Mouse (Mus musculus) ovary, postnatal 14 days (tissue): ENCODE data around the gene Dph7.
"Not testable (repeated sequence)": the region's sequence is repeated elsewhere in the genome, so short reads cannot be mapped to it uniquely, and the experiment has no call there.

Experiments
- DNase-seq: peaks from one replicate; pipeline ENCODE4 v3.0.0; 2022; ENCODE audit warnings: low spot score

Gene Dph7

DNA sequence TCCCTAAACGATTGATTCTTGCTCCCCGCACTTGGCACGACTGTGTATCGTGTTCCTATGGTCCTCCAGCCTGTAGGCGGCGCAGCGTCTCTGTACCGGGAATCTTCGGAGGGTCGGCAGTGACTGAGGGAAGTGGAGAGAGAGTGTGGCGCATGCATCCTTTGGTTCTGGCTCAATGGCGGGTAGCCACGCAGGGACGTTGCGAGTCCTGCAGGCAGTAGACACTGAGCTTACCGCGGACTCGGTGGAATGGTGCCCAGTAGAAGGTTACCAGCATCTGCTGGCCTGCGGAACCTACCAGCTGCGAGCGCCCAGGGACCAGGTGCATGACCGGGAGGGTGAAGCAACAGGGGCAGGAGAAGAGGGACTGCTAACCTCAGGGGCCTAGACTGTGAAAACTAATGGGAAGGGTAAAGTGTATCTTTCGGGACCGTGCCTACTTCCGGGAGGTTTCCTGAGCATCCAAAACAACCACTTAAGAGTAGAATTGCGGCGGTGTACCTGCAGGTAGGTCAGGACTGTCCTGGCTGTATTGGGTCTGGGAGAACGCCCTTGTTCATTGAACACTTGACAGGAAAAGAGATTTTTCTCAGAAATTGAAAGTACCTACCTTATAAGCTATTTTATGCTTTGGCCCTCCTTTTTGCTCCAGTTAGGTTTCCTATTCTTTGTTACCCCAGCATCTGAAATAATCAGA is at the start of gene Dph7:
Gene Dph7 (plus strand): TSS at position 97 of the 697 bp plus-strand sequence.
- DNase-seq = peak; percentile 79

DNA sequence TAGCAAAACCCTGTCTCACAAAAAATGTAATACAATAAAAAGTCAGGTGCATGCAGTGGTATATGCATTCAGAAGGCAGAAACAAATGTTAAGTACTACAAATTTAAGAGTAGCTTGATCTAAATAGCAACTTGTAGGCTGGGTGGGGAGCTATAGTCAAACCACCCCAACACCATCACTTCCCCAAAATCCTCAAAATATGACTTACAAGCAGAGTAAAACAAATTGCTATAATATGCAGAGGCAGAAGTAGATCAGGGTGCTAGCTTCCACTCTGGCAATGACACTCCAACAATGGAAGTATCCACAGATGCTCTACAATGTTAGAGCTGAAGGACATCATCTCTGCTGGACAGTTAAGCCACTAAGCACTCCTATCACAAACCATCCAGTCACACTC is 49.6 kb upstream of the Dph7 start:
- no peak for DNase-seq

DNA sequence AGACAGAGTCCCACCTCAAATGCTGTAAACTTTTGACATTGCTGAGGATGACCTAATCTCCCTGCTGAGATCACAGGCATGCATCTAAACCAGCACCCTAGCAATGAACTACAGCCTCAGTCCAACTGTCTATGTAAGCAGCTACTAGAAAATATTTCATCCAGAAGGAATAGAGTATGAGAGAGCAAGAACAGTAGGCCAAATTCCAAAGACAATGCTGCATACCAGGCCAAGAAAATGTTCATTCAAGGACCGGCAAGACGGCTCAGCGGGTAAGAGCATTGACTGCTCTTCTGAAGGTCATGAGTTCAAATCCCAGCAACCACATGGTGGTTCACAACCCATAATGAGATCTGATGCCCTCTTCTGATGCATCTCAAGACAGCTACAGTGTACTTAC is 47.4 kb upstream of the Dph7 start:
- no peak for DNase-seq

DNA sequence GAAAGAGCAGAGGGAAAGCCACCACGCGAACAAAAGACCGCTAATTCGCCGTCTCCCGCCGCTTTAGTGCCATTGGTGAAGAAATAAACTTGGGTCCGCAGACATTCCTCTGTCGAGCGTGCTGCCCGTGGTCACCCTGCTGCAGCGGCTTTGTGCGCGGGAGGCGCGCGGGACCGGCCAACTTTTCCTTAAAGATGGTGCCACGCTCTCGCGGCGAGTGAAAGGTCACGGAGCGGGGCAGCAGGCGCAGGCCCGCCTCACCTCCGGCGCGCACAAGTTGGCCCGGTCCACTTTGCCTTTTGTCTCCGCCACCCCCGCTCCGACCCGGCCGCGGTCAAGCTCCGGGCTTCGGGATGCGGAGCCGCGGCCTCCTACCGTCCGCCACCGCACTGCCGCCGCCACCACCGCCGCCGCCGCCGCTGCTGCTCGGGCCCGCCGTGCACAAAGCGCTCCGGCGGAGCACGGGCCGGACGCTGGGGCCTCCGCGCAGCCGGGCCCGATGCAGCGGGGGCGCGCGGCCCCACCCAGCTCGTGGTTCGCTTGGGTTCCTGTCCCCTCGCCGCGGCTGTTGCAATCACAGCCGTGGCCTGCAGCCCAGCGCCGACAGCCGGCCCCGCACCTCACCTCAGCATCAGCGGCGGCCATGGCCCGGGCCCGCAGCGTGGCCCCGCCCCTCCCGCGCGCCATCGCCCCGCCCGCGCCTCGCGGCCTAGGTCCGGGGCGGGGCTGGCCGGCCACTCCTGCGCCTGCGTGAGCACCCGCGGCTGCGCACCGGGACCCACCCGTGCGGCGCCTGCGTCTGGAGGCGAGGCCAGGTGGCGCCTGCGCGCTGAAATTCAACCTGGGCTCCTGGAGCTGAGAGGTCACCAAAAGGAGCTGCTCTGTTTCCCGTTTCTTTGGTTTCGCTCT is 43.0 kb upstream of the Dph7 start, which contains the start of gene Ehmt1:
Gene Ehmt1 (minus strand): TSS at position 685 of the 909 bp plus-strand sequence.
- peak; percentile 92 for DNase-seq

DNA sequence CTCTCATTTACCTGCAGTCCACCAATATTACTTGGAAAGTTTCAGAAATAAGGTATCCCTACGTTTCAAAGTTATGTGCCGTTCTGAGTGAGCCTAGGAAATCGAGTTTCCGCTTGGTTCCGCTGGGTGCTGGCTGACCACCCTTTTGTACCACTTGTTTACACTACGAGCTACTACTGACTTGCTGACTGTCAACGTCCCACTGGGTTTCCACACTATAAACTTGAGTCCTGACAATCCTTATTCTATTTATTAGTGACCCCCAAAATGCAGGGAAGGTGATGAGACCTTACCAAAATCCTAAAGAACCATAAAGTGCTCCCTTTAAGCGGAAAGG is 42.4 kb upstream of the Dph7 start:
- DNase-seq = no peak

DNA sequence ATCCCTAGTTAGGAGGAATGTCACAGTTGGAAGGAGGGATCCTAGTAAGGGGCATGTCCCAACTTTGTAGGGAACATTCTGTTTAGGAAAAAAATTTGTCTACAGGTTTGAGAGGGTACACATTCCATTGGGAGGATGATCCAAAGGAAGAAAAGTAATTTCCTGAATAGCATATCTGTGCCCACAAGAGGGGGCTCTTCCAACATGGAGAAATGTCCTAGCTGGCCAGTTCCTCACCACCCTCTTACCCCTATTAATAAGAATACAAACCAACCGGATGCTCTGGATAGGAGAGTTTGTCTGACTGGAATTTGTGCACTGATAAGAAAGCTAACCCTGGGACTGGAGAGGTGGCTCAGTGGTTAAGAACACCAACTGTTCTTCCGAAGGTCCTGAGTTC is 38.6 kb upstream of the Dph7 start:
- DNase-seq = no peak

DNA sequence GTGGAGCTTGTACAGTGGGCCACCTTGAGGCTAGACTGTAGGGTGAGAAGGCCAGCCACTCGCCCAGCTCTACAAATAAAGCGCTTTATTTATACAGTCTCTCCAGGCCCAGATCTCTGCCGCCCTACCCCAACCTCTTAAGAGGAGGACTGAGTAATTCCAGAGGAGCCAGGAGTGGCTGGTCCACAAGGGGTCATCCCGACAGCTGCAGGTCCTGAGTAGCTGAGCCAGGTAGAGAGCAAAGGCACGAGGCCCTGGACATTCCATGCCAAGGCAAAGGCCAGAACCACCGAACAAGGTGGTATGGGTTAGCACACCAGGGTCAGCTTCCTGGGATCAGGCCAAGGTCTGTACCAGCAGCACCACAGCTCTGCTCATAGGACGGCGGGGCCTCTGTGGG is 36.9 kb upstream of the Dph7 start:
- no peak for DNase-seq

DNA sequence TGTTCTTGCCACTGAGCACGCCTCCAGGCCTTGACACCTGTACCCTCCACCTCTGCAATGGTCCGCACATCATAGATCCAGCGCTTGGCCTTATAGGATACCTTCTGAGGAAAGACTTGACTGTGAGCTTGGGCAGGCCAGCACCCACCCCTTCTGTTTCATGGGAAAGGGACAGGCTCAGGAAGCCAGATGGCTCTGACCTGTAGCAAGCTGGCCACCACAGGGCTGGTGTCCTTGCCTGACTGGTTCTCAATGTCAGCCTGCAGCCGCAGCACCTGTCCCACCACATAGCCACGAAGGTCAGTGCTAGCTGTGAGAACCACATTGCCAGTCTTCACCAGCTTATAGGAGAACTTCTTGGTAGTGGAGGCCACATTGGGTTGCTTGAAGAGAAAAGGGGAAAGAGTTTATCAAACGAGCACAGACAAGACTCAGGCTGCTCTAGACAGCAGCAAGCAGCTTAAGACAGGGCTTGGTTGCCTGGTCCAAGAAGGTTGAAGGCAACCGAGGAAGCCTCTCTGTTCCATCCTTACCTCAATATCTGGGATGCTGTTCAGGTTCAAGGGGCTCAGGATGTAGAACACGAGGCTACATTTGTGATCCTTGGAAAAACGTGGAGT is 35.7 kb upstream of the Dph7 start:
- DNase-seq = no peak

DNA sequence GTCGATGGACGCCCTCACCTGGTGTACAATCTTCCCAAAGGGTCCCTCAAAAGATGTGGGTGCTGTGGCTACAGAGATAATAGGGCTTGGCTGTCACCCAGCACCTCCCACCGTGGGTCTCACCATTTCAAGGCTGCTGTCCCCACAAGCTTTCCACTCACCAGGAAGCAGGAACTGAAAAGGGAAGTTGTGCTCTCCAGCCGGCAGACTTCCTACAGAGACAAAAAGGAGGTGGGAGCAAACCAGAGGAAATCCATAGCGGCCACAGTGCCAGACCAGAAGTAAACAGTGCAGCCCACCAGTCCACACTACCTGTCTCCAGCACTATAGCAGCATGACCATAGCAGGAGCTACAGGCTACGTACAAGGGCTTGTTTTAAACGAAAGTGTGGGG is 35.2 kb upstream of the Dph7 start:
- DNase-seq = no peak

DNA sequence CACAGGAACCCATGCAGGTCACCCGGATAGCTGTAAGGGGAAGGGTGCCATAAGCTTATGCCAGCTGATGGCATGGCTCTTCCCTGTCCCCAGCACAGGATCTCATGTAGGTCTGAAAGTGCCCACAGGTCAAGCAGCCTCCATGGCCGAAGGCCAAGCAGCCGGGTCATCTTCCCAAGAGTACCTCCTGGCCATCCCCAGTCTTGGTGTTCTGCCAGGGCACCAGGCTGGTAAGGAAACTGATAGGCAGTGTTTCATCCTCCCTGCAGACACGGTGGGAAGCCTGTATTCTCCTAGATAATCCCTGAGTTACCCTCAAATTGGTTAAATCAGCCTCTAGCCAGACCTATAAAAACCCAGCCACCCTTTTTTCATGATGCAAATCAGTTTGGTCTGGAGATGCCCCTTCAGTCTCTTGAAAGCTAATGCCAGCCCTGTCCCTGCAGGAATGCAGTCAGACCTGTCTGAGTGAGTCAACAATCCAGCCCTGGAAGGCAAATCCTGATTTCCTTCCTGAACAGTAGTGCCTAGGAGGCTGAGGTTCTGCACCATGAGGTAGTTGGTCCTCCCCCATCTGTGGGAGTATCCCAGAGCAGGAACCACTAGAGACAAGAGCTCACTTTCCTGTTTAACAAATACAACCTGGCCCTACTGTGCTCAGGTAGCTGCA is 34.3 kb upstream of the Dph7 start:
- peak; percentile 26 for DNase-seq

DNA sequence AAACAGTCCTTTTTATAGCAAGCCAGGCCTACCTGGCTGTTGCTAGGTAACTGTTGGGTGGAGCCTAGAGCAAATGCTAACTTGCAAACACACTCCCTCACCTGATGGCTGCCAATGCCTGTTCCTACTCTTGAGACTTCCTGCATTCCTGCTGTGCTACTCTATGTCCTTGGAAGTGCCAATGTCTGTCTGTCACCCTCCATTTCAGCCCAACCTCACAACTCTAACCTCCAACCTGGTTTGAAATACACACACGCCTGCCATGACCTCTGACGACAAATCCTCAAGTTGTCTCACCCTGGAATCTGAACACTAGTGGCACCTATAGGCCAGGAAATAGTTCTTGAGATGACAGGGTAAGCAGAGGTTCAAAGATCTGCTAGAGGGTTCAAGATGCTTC is 33.1 kb upstream of the Dph7 start:
- no peak for DNase-seq

DNA sequence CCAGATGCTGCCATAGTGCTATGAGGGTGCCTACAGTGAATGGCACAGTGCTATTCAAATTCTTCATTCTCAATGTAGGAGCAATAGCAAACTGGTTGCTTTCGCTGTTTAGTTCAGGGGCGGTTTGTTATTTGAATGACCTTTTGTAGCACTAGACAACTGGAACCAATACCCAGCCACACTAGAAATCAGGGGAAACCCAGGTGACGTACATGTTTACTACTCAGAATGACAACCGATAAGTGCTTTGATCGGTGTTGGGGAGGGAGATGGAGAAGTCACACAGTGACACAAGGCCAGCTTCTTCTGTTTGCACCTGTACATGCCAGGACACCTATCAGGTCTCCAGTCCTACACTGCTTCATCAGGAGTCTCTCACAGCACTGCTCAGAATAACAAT is 32.6 kb upstream of the Dph7 start:
- DNase-seq = no peak

DNA sequence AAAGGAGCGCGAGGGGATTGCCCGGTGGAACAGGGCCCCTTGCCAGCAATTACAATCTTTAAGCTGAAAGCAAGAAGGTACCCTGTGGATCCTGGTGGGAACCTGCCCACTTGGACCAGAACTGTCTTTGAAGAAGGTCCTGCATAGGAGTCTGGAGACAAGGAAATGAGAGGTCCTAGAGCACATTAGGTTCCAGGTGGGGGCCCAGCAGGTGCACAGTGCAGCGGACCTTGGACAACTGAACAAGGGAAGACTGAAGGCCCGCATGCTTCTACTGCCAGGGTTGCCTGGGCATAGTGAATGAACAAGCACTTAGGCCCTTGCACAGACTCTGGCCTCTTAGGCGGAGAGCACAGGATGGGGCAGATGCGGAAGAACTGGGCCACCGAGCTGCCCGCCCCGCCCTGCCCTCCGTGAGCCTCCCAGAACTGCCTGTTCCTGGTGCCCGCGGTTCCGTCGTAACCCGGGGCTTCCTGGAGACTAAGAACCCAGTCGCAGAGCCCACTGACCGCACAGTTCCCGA is 27.7 kb upstream of the Dph7 start:
- DNase-seq = no peak

DNA sequence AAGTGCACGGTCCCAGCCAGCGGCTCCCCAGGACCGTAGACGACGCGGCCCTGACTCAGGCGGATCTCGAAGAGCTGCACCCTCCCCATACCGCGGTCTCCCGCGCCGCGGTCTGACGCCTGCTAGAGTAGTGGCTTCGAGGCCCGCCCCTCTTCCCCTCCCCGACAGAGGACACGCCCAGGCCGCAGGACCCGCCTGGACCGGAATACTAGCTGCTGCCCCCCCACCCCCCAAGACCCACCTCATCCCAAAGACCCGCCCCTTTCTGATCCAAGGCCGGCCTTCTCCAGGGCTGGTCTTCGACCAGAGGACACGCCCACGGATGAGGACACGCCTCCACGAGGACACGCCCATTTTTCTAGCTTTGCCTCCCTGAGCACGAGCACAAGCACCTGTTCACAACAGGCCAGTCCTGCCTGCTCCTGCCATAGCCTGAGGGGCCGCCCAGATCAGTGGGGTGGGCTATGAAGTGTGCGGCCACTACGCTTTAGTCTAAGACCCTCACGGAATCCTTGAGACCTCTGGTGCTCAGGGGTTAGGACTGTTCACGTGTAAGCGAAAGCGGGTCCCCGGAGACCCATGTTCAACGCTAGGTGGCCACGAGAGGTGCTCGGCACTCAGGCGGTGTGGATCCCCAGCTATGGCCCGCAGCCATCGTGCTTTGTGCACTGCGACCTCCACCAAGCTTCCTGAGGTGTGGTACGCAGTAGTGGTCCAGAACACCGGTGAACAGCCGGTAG is 27.0 kb upstream of the Dph7 start, which contains the start of gene Arrdc1:
Gene Arrdc1 (minus strand): TSS at position 196 of the 740 bp plus-strand sequence.
- DNase-seq = peak; percentile 89

DNA sequence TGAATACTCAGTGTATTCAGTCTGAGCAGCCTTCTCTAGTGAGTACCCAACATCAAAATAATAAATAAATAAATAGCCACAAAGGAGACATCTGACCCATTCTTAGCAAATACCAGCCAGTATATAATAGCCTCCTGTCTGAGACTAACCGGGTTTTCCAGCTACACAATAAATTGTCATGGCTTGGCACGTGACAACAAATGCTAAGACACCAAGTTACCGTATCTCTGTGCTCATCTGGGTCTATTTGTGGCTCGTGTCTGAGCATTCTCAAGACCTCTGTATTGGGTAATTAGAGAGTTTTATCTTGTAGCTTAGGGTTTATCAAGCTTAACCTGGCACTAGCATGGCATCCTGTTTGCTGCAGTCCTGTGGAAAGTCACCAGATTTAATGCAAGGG is 20.1 kb upstream of the Dph7 start:
- DNase-seq = no peak

DNA sequence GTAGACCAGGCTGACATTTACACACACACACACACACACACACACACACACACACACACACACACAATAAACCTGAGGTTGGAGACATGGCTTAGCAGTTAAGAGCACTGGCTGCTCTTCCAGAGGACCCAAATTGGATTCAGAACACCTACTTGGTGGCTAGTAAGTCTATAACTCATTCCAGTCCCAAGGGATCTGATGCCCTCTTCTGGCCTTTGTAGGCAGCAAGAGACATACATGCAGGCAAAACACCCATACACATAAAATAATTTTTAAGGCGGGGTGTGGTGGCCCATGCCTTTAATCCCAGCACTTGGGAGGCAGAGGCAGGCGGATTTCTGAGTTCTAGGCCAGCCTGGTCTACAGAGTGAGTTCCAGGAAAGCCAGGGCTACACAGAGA is 17.9 kb upstream of the Dph7 start:
- not testable (repeated sequence) for DNase-seq

DNA sequence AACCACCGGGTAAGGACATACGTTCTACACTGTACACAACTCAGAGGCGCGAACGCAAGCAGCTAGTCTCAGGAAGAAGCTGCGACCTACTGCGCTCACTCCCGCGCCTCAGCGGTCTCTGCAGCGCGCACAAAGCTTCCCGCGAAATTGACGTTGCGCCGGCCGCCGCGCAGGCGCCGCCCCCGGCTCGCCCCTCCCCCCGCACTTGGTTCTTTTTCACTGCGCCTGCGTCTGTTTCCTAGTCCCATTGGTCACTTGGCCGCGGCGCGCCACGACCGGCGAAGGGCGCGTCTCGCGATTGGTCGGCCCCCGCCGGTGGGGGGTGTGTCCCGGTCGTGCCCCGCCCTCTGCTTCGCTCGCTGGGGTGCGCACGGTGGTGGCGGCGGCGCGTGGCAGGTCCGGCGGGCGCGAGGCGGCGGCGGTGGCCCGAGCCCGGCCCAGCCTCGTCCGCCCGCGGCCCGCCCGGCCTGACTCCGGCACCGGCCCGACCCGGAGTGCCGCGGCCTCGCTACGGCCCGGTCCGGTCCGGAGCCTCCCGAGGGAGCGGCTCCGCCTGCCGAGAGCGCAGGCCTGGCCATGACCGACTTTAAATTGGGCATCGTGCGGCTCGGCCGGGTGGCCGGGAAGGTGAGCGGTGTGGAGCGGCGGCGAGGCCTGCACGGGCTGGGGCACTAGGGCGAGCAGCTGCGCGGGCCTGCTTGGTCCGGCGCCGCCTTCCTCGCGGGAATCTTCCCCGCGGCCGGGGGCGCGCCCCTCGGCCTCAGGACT is 12.6 kb upstream of the Dph7 start, which contains the start of gene Zmynd19:
Gene Zmynd19 (plus strand): TSS at position 372 of the 768 bp plus-strand sequence.
- peak; percentile 96 for DNase-seq

DNA sequence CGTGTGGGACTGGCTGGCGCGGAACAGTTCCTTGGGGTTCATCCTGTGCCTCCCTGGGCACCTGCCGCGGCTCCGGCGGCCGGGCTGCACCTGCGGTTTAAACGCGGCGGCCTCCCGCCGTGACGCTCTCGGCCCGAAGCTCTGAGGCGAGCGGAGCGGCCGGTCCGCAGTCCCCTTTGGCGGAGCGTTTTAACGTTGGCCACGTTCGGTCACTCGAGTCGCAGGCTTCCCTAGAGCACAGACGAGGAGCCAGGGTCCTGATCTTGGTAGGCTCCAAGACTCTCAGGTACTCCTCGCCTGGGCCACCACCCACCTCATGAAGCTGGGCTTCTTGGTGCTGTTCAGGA is 12.0 kb upstream of the Dph7 start:
- no peak for DNase-seq

DNA sequence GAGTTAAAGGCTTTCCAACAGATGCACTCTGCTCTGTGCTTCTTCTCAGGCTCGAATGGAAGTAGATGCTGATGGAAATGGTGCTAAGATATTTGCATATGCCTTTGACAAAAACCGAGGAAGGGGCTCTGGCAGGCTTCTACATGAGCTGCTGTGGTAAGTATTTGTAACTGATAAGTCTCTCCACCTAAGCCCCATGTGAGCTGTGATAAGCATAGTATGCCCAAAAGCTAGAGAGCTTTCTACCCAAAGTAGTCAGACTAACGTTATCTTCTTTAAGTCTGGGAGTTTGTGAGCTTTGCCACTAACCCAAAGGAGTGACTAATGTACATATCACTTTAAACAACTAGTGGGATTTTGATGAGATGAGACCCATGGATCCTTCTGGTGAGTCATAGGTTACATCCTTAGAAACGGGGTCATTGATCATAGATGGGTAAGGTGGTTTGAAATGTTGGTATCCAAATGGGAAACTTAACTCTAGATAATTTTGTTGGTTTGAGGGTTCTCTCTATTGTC is 9.6 kb upstream of the Dph7 start:
- DNase-seq = no peak

DNA sequence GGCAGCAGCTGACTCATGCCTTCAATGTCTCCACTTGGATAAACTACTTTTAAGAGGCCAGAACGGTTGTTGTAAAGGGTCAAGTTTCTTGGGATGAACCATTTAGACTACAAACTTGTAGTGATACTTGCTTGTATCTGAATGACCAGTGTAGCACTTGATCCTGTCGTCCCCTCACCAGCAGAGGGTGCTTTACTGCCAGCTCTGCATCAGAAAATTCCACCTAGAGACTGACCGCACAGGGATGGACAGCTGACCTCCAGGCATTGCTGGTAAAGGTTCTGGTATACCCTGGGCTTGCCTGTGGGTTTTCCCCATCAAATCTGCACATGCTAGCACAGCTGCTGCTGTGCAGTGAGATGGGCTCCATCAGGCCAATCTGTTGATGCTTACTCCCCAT is 1.3 kb upstream of the Dph7 start:
- DNase-seq = no peak
